Mouse (Mus musculus) embryonic facial prominence, embryonic 13.5 days (tissue): ENCODE measurements at regions not wholly inside any gene's neighbourhood (a gene's known extent, or its start where the extent isn't known, plus 50 kb on each side); places are given as distances from the start of the nearest gene placed in this dataset.
"Not testable (repeated sequence)": the region's sequence is repeated elsewhere in the genome, so short reads cannot be mapped to it uniquely, and the experiment has no call there.

ENCODE experiments used
- ATAC-seq: fragments of 200-750 bp; cut with Nextera tagmentation; 2 replicates; pipeline ENCODE4 v1.8.0; 2017; ENCODE audit warnings: low read depth; ENCODE audit not compliant: insufficient number of reproducible peaks, insufficient read depth, low FRiP score, low TSS enrichment
- H3K27ac ChIP-seq: fragments of 300-500 bp; sonication (generic); 2 replicates; pipeline ENCODE4 v1.5.1; 2015; ENCODE audit warnings: moderate library complexity, mild to moderate bottlenecking, inconsistent platforms
- H3K27me3 ChIP-seq: fragments of 300-500 bp; sonication (generic); 2 replicates; pipeline ENCODE4 v1.6.1; 2015; ENCODE audit warnings: mild to moderate bottlenecking, inconsistent platforms
- H3K36me3 ChIP-seq: fragments of 300-500 bp; sonication (generic); 2 replicates; pipeline ENCODE4 v1.6.1; 2015; ENCODE audit warnings: mild to moderate bottlenecking, inconsistent platforms
- H3K4me1 ChIP-seq: fragments of 300-500 bp; sonication (generic); 2 replicates; pipeline ENCODE4 v1.6.1; 2015; ENCODE audit warnings: inconsistent platforms
- H3K4me2 ChIP-seq: fragments of 300-500 bp; sonication (generic); 2 replicates; pipeline ENCODE4 v1.6.1; 2015; ENCODE audit warnings: moderate library complexity, mild to moderate bottlenecking, inconsistent platforms
- H3K4me3 ChIP-seq: fragments of 300-500 bp; sonication (generic); 2 replicates; pipeline ENCODE4 v1.5.1; 2015; ENCODE audit warnings: mild to moderate bottlenecking, inconsistent platforms
- H3K9ac ChIP-seq: fragments of 300-500 bp; sonication (generic); 2 replicates; pipeline ENCODE4 v1.6.1; 2015; ENCODE audit warnings: mild to moderate bottlenecking, inconsistent platforms
- H3K9me3 ChIP-seq: fragments of 300-500 bp; sonication (generic); 2 replicates; pipeline ENCODE4 v1.6.1; 2016; ENCODE audit warnings: inconsistent platforms
- WGBS: fragments of 180-500 bp; shearing (Covaris S2); methylation state at CpG from one replicate; pipeline ENCODE4 v1.1.7; 2015; ENCODE audit warnings: mixed read lengths; 5-methylcytosine and 5-hydroxymethylcytosine counted together

DNA sequence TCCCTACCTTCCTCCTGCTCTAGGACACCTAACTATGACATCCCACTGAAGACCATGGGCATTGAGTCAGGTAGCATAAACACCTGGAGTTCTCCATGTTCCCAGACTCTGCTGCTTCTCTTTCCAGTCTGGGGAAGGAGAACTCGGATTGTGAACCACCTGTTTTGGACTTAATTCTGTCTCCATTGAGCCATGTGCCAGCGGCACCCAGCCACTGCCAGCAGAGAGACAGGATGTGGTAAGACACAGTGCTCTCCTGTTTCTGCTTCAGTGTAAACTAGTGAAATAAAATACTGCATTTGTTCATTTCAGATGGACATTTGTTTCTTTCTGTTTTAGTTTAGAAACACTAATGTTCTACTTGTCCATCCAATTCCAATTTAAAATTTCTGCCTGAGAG lies 168.1 kb upstream of the Arhgap18 start:
- 75% methylated on average over 2 of the region's 2 CpGs for WGBS
- Histone ChIP-seq H3K36me3 (no peaks in the 10 kb centered on the region), H3K27ac (no peak overlapping the region), H3K4me3 (no peak overlapping the region), H3K4me1 (no peaks in the 10 kb centered on the region), H3K9me3 (peaks cover 4% of the 10 kb centered on the region; the same call in 1 of the 2 replicates), H3K9ac (no peak overlapping the region), H3K27me3 (no peaks in the 10 kb centered on the region), H3K4me2 (no peak overlapping the region)
- no peak for ATAC-seq

DNA sequence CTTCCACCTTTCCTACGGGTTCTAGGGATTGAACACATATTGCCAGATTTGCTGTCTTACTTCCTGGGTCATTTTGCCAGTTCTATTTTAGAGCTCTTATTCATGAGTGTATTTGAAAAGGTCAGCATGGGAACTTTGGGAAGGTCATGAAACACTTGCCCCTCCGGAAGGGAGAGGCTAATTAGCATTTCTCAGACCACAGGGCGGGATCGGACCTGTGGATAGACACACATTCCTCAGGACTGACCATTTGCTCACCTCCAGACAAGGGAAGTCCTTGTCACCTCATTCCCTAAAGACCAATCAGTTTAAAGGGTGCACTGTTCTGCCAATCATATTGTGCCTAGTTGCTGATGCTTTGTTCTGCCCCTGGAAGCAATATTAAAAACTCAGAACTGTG lies 146.1 kb upstream of the Arhgap18 start:
- not testable (repeated sequence) for H3K27me3 ChIP-seq, H3K4me3 ChIP-seq, H3K9me3 ChIP-seq, H3K36me3 ChIP-seq, H3K4me1 ChIP-seq, H3K4me2 ChIP-seq, H3K27ac ChIP-seq, H3K9ac ChIP-seq, ATAC-seq
- WGBS: 78% methylated on average over 4 of the region's 4 CpGs

DNA sequence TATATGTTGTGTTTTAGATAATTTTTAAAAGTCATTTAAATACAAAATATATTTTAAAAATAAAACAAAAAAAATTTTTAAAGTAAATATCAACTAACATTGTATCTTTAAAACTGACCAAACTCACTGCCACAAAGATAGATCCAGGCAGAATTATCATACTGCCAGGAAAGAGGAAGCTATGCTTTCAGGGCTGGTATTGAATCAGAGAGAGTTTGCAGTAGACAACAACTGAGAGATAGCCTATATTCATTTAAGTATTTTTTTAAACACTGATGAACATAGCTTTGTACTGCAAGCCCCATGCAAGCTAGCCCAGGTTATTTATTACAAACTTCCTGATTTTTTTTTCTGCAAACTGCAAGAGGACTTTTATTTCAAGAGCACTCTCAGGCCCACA lies 142.0 kb upstream of the Arhgap18 start:
- no peak for ATAC-seq
- H3K27ac ChIP-seq: no peak overlapping the region
- H3K9me3 ChIP-seq: no peaks in the 10 kb centered on the region
- H3K4me2 ChIP-seq: no peak overlapping the region
- H3K4me1 ChIP-seq: no peaks in the 10 kb centered on the region
- no peak overlapping the region for H3K4me3 ChIP-seq
- no peaks in the 10 kb centered on the region for H3K27me3 ChIP-seq
- no peak overlapping the region for H3K9ac ChIP-seq
- H3K36me3 ChIP-seq: no peaks in the 10 kb centered on the region

DNA sequence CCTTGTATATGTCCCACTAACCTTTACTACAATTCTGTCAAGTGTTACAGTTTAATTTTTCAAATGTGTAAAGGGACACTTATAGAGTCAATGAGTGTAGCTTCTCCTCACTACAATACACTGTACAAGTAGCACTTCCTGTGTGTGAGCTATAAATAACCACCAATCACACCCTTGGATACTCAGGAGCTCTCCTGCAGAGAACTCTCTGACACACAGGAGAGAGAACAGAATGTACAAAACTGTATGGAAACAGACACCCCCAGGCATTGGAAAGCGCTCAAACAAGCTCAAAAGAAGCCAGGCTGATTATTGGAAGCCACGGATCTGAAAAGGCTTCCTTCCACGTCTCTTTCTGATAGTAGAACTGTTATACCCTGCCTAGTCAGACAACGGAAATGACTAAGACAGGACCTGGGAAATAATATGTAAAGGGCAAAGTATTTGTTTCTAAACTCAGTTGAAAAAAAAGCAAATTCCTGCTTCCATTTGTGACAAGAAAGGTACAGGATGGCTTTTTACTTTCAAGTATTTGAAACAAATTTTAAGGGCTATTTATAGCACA lies 122.9 kb upstream of the Arhgap18 start:
- Histone ChIP-seq H3K4me1 (no peaks in the 10 kb centered on the region), H3K4me2 (no peak overlapping the region), H3K9ac (no peak overlapping the region), H3K9me3 (peaks cover 3% of the 10 kb centered on the region; the same call in 1 of the 2 replicates), H3K36me3 (no peaks in the 10 kb centered on the region), H3K27ac (no peak overlapping the region), H3K4me3 (no peak overlapping the region), H3K27me3 (no peaks in the 10 kb centered on the region)
- WGBS: 54% methylated on average over 4 of the region's 4 CpGs
- ATAC-seq: no peak

DNA sequence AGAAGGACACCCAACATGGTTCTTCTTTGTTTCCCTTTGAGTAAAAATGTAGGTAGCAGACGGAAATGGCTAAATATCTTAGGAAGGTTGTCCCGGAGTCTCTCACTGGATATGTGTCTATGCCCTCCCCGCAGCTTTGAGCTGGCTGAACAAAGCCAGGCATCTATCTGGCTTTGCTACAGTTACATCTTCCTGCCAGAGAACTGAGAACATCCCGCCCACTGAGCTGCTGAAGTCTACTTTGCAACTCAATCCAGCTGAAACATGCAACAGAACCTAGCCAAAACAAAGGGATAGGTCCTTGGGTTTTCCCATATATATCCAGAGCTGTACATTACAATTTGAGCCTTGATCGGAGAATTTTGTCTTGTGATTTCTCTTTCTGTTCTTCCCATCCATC lies 121.0 kb upstream of the Arhgap18 start:
- Histone ChIP-seq H3K36me3 (no peaks in the 10 kb centered on the region), H3K9me3 (peaks cover 3% of the 10 kb centered on the region; the same call in 1 of the 2 replicates), H3K27me3 (no peaks in the 10 kb centered on the region), H3K4me2 (no peak overlapping the region), H3K4me3 (no peak overlapping the region), H3K9ac (no peak overlapping the region), H3K4me1 (no peaks in the 10 kb centered on the region), H3K27ac (no peak overlapping the region)
- ATAC-seq: no peak
- 94% methylated on average over 5 of the region's 5 CpGs for WGBS

DNA sequence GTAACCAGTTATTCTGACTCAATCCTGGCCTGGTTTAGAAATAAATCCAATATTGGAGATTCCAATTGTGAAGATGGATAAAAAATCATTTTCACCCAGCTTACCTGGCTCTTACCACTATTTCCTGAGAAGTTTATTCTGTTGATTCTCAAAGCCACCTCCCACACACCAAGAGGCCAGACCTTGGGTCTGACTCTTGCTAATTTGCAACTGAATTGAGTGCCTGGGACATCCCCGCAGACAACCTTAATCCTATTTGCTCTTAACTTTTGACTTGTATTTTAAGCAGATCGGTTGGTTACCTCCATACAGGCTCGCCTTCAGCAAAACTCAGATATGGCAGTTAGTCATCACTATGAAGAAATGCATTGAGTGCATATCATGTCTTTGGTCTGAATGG lies 115.8 kb upstream of the Arhgap18 start:
- ATAC-seq: no peak
- 54% methylated on average over 3 of the region's 3 CpGs for WGBS

DNA sequence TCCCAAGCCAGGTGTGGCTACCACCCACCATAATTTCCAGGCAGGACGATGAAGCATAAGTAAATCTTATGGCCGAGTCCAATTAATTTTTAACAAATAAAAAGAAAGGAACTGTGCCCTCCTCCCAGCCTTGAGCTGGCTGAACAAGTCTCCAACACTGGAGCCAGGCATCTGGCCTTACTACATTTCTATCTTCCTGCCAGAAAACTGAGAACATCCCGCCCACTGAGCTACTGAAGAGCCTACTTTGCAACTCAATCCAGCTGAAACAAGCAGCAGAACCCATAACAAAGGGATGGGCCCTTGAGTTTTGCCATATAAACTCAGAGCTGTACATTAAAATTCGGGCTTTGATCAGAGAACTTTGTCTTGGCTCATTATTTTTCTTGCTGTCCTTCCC lies 115.2 kb upstream of the Arhgap18 start:
- H3K27ac ChIP-seq: no peak overlapping the region
- no peak overlapping the region for H3K4me3 ChIP-seq
- no peak overlapping the region for H3K4me2 ChIP-seq
- no peak for ATAC-seq
- no peak overlapping the region for H3K9ac ChIP-seq
- no peaks in the 10 kb centered on the region; the same call in 1 of the 2 replicates for H3K9me3 ChIP-seq
- 64% methylated on average over 4 of the region's 4 CpGs for WGBS
- no peaks in the 10 kb centered on the region for H3K36me3 ChIP-seq
- no peaks in the 10 kb centered on the region for H3K4me1 ChIP-seq
- no peaks in the 10 kb centered on the region for H3K27me3 ChIP-seq

More for the DNA sequence above, 115.8 kb upstream of the Arhgap18 start:
- no peak overlapping the region for H3K9ac ChIP-seq
- H3K27ac ChIP-seq: no peak overlapping the region
- H3K4me1 ChIP-seq: no peaks in the 10 kb centered on the region
- H3K9me3 ChIP-seq: peaks cover 2% of the 10 kb centered on the region; the same call in 1 of the 2 replicates
- H3K4me2 ChIP-seq: no peak overlapping the region
- no peaks in the 10 kb centered on the region for H3K27me3 ChIP-seq
- no peak overlapping the region for H3K4me3 ChIP-seq
- H3K36me3 ChIP-seq: no peaks in the 10 kb centered on the region

DNA sequence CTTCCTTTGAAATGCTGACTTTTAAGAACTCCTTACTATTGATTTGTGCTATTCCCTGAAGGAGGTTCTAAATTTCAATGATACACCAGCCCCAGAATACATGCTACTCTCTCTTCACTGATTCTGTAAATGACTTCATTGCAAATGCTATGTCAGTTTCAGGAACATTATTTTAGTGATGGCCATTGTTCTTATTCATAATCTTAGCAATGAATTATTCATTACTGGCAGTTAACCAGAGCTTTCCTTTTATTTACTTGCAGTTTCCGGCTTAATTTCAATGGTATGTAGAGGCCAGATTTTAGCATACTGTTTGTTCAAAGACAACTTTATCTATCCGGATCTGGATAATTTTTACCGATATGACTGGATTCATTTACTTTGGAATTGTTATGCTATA lies 114.1 kb upstream of the Arhgap18 start:
- H3K9ac ChIP-seq: no peak overlapping the region
- H3K27ac ChIP-seq: no peak overlapping the region
- H3K27me3 ChIP-seq: no peaks in the 10 kb centered on the region
- no peaks in the 10 kb centered on the region for H3K4me1 ChIP-seq
- WGBS: 80% methylated on average over 3 of the region's 3 CpGs
- no peak overlapping the region for H3K4me2 ChIP-seq
- no peak for ATAC-seq
- no peak overlapping the region for H3K4me3 ChIP-seq
- no peaks in the 10 kb centered on the region; the same call in 1 of the 2 replicates for H3K9me3 ChIP-seq
- no peaks in the 10 kb centered on the region for H3K36me3 ChIP-seq

DNA sequence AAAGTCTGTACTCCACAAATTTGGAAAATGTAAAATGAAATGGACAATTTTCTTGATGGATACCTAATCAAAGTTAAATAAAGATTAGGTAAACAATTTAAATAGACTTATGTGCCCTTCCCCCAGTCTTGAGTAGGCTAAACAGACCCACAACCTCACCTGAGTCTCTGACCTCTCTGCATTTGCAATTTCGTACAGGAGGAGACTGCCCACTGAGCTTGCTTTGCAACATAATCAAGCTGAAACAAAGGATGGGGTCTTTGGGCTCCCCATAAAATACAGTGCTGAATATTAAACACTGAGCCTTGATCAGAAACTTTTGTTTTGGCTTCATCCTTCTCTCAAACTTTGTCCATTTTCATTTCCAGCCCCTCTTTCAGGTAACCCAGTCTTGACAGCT lies 100.1 kb upstream of the Arhgap18 start:
- Histone ChIP-seq H3K27me3 (no peaks in the 10 kb centered on the region), H3K9ac (no peak overlapping the region), H3K27ac (no peak overlapping the region), H3K4me1 (no peaks in the 10 kb centered on the region), H3K4me3 (no peak overlapping the region), H3K36me3 (no peaks in the 10 kb centered on the region), H3K9me3 (no peaks in the 10 kb centered on the region), H3K4me2 (no peak overlapping the region)
- no peak for ATAC-seq
- 68% methylated on average over 1 of the region's 1 CpGs for WGBS

DNA sequence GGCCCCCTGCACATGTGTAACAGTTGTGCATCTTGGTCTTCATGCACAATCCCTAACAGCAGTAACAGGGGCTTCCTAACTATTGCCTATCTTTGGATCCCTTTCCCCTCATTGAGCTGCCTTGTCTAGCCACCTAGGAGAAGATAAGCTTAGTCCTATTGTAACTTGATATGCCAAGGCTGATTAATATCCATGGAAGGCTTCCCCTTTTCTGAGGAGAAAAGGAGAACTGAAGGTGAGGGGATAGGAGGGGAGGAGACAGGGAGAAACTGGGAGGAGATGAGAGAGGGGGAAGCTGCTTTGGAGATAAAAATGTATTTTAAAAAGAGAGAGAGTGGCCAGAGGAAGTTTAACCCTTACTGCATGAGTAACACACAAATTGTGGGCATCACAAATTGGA lies 89.0 kb upstream of the Arhgap18 start:
- ATAC-seq: no peak
- H3K9ac ChIP-seq: no peak overlapping the region
- H3K9me3 ChIP-seq: no peaks in the 10 kb centered on the region
- no peak overlapping the region for H3K27ac ChIP-seq
- no peak overlapping the region for H3K4me2 ChIP-seq
- H3K27me3 ChIP-seq: no peaks in the 10 kb centered on the region
- H3K4me1 ChIP-seq: no peaks in the 10 kb centered on the region
- no peaks in the 10 kb centered on the region for H3K36me3 ChIP-seq
- H3K4me3 ChIP-seq: no peak overlapping the region

DNA sequence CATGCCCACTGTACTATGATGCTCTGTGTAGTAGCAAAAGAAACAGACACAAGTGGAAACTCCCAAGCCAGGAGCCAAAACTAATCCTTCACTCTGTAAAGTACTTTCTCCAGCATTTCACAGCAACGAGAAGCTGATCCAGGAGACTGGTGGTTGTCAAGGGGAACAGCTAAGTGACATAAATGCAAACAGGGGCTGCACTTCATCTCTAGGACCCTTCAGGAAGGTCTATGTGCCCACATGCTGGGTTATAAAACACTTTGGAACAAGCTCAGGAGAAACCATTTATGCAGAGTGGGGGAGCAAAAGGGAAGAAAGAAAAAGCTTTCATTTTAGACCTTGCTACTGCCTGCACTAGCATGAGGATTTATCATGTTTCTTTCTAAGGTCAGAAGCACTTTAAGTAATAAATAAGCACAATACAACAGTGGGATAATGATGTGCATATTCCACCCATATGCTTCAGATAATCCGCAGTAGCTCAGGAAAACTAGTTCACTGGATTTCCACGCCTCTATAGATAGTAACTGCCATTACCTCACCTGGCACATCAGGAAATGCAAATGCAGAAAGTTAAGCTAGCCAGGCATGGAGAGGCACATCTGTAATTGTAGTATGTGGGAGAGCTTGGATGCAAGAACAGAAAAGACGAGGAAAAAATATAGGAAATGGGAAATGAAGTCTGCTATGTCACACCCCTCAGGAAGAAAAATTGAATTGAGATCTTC lies 73.6 kb upstream of the Arhgap18 start:
- Histone ChIP-seq H3K4me1 (no peaks in the 10 kb centered on the region), H3K27ac (no peak overlapping the region), H3K9ac (no peak overlapping the region), H3K36me3 (no peaks in the 10 kb centered on the region), H3K27me3 (no peaks in the 10 kb centered on the region), H3K4me3 (no peak overlapping the region), H3K4me2 (no peak overlapping the region), H3K9me3 (no peaks in the 10 kb centered on the region)
- ATAC-seq: no peak
- WGBS: 65% methylated on average over 4 of the region's 4 CpGs

DNA sequence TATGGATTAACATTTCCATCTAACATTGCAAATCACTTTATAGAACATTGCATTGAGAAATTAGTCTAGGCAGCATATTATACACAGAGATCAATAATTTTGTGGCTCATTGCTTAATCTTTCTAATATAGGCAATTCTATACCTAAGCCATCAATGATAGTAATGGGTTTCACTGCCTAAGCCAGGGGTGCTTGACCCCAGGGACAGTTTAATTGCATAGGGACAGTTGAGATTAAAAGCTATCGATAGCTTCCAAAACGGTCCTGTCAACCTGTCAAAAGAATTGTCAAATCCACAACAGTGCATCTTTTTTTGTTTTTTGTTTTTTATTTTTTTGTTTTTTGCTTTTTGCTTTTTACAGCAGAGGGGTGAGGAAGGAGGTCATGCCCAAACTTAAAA lies 58.5 kb upstream of the Arhgap18 start:
- peaks cover 22% of the 10 kb centered on the region for H3K27me3 ChIP-seq
- no peaks in the 10 kb centered on the region for H3K9me3 ChIP-seq
- H3K36me3 ChIP-seq: no peaks in the 10 kb centered on the region
- peak overlapping the region; percentile 86 for H3K4me2 ChIP-seq
- H3K4me1 ChIP-seq: no peaks in the 10 kb centered on the region
- peak overlapping the region; percentile 50 for H3K4me3 ChIP-seq
- ATAC-seq: no peak
- 59% methylated on average over 2 of the region's 2 CpGs for WGBS
- no peak overlapping the region for H3K27ac ChIP-seq
- H3K9ac ChIP-seq: no peak overlapping the region
